Mouse (Mus musculus) olfactory bulb, adult 2 months (tissue): ENCODE data around the gene Hilpda. TPM values are rescaled to one million over a fixed set of nuclear protein-coding genes. Genes with fewer than 3 reads are reported as not detected.

ENCODE experiments used
- H3K27ac ChIP-seq: fragments of 200-500 bp; 2 replicates; pipeline ENCODE4 v1.5.1; 2012; ENCODE audit warnings: low read depth, low read length; ENCODE audit not compliant: insufficient read depth
- H3K4me1 ChIP-seq: fragments of 200-500 bp; 2 replicates; pipeline ENCODE4 v1.6.1; 2012; ENCODE audit warnings: low read length; ENCODE audit not compliant: control insufficient read depth, insufficient read depth
- H3K4me3 ChIP-seq: fragments of 200-500 bp; 2 replicates; pipeline ENCODE4 v1.5.1; 2012; ENCODE audit warnings: mild to moderate bottlenecking, low read depth, low read length, moderate library complexity; ENCODE audit not compliant: insufficient read depth
- CTCF ChIP-seq: fragments of 200-500 bp; IDR thresholded peaks from 2 replicates; pipeline ENCODE4 v1.5.1; 2012; ENCODE audit warnings: low read depth, mild to moderate bottlenecking, low read length, moderate library complexity; ENCODE audit not compliant: insufficient read depth
- POLR2A ChIP-seq: fragments of 200-500 bp; IDR thresholded peaks from 2 replicates; pipeline ENCODE4 v1.6.1; 2012; ENCODE audit warnings: mild to moderate bottlenecking, low read depth, low read length, moderate library complexity; ENCODE audit not compliant: insufficient read depth
- WGBS: fragments of 180-500 bp; shearing (Covaris S2); methylation state at CpG from one replicate; pipeline ENCODE4 v1.1.7; 2018; 5-methylcytosine and 5-hydroxymethylcytosine counted together
- polyA plus RNA-seq: library from polyadenylated mRNA; stranded (reverse); fragments of >200 nt; gene quantifications from 2 replicates; pipeline ENCODE4 v1.2.4, GENCODE M21; 2012; ENCODE audit warnings: low replicate concordance; ENCODE audit not compliant: missing spikeins, insufficient read depth, insufficient read length

Gene Hilpda
- polyA plus RNA-seq: not detected in 2 replicates

DNA sequence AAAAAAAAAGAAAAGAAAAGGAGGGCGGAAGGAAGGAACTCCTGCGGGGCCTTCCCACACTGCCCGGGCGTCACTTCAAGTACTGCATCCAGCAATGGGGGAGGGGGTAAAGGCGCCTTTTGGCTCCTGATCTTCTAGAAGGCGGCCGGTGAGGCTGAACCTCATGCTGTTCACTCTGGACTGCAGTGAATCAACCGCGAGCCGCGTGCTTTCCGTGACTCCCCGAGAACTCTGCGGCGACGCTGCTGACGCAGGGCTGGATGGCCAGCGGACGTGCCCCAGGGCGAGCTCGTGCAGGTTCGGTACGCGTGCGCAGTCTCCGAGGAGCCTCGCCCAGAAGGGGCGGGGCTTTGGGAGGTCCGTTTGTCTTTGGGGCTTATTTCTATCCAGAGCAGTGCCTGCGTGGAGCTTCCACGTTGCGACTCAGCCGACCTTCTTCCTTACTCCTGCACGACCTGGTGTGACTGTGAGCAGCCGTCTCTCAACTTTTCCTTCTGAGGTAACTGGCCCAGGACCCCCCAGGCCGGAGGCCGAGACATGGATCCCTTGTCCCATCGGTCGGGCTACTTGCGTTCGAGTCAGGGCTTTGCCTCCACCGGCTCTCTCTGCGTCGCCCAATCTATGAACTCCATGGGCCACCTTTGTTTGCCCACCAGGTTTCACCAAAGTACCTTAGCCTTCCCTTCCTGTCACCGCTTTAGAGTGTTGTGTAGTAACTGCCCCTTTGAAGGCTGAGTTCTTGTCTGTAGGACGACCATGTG is at the start of gene Hilpda:
Gene Hilpda (plus strand): TSS at position 177 of the 761 bp plus-strand sequence.
- H3K27ac ChIP-seq: 0 out of 2 replicates have a peak within 1 kb of the TSS, but pooled peaks have one; percentile 68
- H3K4me3 ChIP-seq: peak within 1 kb of the TSS; percentile 70
- H3K4me1 ChIP-seq: no peaks in the 10 kb centered on the region
- WGBS: under 1% methylated on average over 46 of the region's 46 CpGs
- TF ChIP-seq CTCF: no peak
- peak; percentile 79 for TF ChIP-seq POLR2A

DNA sequence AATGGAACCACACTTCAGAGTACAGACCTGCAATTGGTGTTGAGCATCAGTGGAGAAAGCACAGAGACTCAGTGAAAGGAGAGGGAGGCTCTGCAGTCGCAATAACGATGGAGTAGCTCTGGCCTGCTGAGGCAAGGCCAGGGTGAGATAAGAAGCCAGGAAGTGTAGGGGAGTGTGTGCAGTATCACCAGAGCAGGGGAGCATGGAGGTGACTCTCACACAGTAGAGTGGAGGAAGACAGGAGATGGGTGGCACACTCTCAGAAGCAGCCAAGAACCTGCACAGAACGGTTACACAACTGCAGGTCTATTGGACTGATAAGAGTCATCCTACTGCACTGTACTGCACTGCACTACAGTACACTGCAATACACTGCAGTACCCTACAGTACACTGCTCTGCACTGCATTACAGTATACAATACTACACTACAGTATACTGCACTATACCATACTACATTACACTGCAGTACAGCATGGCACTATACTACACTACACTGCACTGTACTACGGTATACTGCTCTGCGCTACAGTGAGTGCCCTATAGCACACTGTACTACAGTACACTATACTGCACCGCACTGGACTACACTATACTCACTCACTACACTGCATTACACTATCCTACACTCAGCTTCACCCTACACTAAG is 42.9 kb upstream of the Hilpda start:
- TF ChIP-seq POLR2A (no peak), CTCF (no peak)
- 92% methylated on average over 6 of the region's 6 CpGs for WGBS
- Histone ChIP-seq H3K4me3 (no peak overlapping the region), H3K27ac (no peak overlapping the region), H3K4me1 (no peaks in the 10 kb centered on the region)

DNA sequence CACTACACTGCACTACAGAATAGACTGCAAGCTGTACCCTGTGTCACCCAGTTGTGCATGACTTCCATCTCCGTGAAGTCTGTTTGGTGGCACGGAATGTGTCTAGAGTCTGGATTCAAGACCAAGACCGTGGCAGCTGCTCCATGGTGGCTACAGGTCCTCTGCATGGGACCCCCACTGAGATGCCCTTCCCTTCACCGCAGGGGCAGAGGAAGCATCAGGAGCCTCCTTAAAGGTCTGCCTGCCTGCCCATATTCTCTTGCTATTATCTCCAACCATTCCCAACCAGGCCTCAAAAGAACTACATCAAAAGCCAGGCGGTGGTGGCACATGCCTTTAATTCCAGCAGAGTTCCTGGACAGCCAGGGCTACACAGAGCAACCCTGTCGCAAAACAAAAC is 41.9 kb upstream of the Hilpda start:
- no peak for TF ChIP-seq POLR2A
- no peak for TF ChIP-seq CTCF
- Histone ChIP-seq H3K4me1 (no peaks in the 10 kb centered on the region), H3K27ac (no peak overlapping the region), H3K4me3 (no peak overlapping the region)
- WGBS: 75% methylated on average over 6 of the region's 6 CpGs

- TF ChIP-seq POLR2A (no peak), CTCF (no peak)
- H3K27ac ChIP-seq: no peak overlapping the region
- H3K4me3 ChIP-seq: no peak overlapping the region
- no peaks in the 10 kb centered on the region for H3K4me1 ChIP-seq
- 90% methylated on average over 3 of the region's 3 CpGs for WGBS
Observed at GRCm38 (mm10) chr6:29231799-29232198, 40.5 kb upstream of the Hilpda start.

GRCm38 (mm10) chr6:29232321-29232720 is 40.0 kb upstream of the Hilpda start:
- WGBS: 85% methylated on average over 6 of the region's 6 CpGs
- TF ChIP-seq POLR2A: no peak
- no peak for TF ChIP-seq CTCF
- H3K4me3 ChIP-seq: no peak overlapping the region
- H3K27ac ChIP-seq: no peak overlapping the region
- no peaks in the 10 kb centered on the region for H3K4me1 ChIP-seq

GRCm38 (mm10) chr6:29233710-29234109 is 38.6 kb upstream of the Hilpda start:
- H3K4me3 ChIP-seq: no peak overlapping the region
- H3K27ac ChIP-seq: no peak overlapping the region
- 58% methylated on average over 3 of the region's 3 CpGs for WGBS
- TF ChIP-seq POLR2A (no peak), CTCF (no peak)
- H3K4me1 ChIP-seq: no peaks in the 10 kb centered on the region

DNA sequence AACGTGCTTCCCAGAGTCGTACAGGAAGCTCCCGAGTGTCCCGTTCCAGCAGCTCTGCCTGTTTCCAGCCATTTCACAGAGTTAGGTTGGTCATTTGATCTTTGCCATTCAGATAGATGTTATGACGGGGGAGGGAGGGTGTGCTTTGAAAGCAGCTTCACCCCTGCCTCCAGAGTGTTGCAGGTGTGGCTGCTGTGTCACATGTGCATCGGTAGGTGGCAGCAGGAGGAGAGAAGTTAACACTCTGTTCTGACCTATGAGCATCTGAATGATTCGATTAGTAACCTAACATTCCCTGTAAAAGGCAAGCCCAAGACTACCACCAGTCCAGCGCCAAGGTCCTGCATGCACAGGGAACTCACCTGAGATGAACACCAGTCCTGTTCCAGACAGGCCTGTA is 38.0 kb upstream of the Hilpda start:
- TF ChIP-seq CTCF (no peak), POLR2A (no peak)
- 45% methylated on average over 8 of the region's 8 CpGs for WGBS
- Histone ChIP-seq H3K4me1 (no peaks in the 10 kb centered on the region), H3K4me3 (no peak overlapping the region), H3K27ac (no peak overlapping the region)

- Histone ChIP-seq H3K4me3 (no peak overlapping the region), H3K27ac (no peak overlapping the region), H3K4me1 (no peaks in the 10 kb centered on the region)
- TF ChIP-seq CTCF (0 out of 2 replicates have a peak, but pooled peaks have one; percentile 19), POLR2A (no peak)
- 31% methylated on average over 2 of the region's 2 CpGs for whole genome bisulfite sequencing
Observed at GRCm38 (mm10) chr6:29240806-29241205, 31.5 kb upstream of the Hilpda start.

- no peaks in the 10 kb centered on the region for H3K4me1 ChIP-seq
- H3K4me3 ChIP-seq: no peak overlapping the region
- H3K27ac ChIP-seq: no peak overlapping the region
- 65% methylated on average over 2 of the region's 2 CpGs for WGBS
- TF ChIP-seq CTCF (no peak), POLR2A (no peak)
Observed at GRCm38 (mm10) chr6:29241697-29242096, 30.6 kb upstream of the Hilpda start.

DNA sequence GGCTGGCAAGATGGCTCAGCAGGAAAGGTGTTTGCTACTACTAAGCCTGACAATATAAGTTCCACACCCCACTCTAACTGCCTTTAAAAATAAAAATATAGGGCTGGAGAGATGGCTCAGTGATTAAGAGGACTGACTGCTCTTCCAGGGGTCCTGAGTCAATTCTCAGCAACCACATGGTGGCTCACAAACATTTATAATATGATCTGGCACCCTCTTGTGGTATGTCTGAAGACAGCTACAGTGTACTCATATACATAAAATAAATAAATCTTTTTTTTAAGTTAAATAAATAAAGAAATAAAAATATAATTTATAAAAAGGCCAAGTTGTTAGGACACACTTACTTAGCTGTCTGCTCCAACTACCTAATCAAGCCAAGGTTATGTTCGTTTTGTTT is 30.0 kb upstream of the Hilpda start:
- 78% methylated on average over 1 of the region's 1 CpGs for WGBS
- TF ChIP-seq CTCF: no peak
- no peak for TF ChIP-seq POLR2A
- Histone ChIP-seq H3K27ac (no peak overlapping the region), H3K4me3 (no peak overlapping the region), H3K4me1 (no peaks in the 10 kb centered on the region)
